8 mouse cellular contexts compared by ENCODE assay signal in the genomic region with DNA sequence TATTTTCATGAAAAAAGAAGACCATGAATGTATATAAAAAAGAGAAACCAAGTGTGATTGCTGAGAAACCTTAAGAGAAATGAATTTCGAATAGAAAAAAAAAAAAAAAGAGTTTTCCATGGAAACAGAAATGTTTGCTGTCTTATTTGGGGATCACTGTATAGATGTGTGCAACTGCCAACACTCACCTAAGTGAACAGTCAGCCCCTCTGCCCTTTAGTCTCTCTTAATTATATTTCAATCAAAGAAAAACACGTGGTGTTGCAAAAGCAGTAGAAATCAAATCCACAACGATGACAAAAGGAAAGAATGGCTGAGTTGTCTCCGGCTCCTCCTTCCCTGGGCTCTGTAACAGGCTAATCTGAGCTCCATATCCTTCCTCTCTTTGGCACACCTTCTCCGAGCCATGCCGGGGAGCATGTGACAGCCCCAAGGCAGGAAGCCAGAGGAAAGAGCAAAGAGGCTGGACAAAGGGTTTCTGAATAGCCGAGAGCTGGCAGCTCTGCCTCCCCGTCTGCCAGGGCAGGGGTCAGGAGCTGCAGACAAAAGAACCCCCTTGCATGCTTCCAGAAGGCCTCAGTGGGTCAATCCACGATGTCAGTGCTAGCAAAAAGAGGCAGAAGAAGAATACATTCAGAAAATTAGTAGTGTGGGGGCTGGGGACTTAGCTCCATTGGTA.
DNase-seq lines count a peak whose midpoint lies in the region; ATAC-seq and TF ChIP-seq lines count a peak whose summit lies in the region.

No protein-coding gene starts in this region.

- no peak for TF ChIP-seq POLR2A in lung, adult 2 months (IDR thresholded peaks at IDR 0.05; ENCODE audit: borderline replicate concordance, extremely low read depth, low read depth, low read length)

- H3K4me1 ChIP-seq in lung, adult 2 months (ENCODE audit: control insufficient read depth, insufficient read depth, low read length) = no peaks in the 10 kb centered on the region

- TF ChIP-seq CTCF in lung, adult 2 months (IDR thresholded peaks at IDR 0.05; ENCODE audit: insufficient read depth, low read length) = no peak

- H3K4me3 ChIP-seq in lung, adult 2 months (replicated peaks; ENCODE audit: extremely low read depth, low read depth, low read length) = no peak overlapping the region

- DNase-seq in Muller cell, postnatal 12 days (ENCODE audit: inconsistent ontology term) = peak; percentile 97
- peak; percentile 37 for DNase-seq in cerebellum, adult 9-10 months
- DNase-seq in frontal cortex, postnatal 10 days (ENCODE audit: low spot score in 2 of 2) = peak; percentile 27 to 40
- DNase-seq in layer of hippocampus, adult 9-11 months = peak; percentile 43
- DNase-seq in lung, adult 2 months = peak; percentile 60
- peak; percentile 58 for DNase-seq in ovary, postnatal 36 days (ENCODE audit: low spot score)

- peak; percentile 72 to 75; a peak in 3 of 4 replicates for ATAC-seq in hematopoietic stem cell, adult 5-6 weeks (replicated peaks in 1 of 2; ENCODE audit: insufficient read depth in 1 of 2, low FRiP score in 2 of 2, low TSS enrichment in 1 of 2, low read depth in 1 of 2, poor library complexity in 2 of 2, severe bottlenecking in 2 of 2)
- no peak for ATAC-seq in CD4-positive, CD25-positive, alpha-beta regulatory T cell, adult 4 months

- 9% methylated on average over 9 of the region's 9 CpGs for WGBS in lung, adult 2 months

Comparison
In these comparisons a context has a peak if more than half of its experiments do, and no peak if none do; other contexts are left out.
1. DNase-seq: peak in every context shown above with its lines; median percentile 97 in Muller cell, postnatal 12 days; 60 in lung, adult 2 months; 58 in ovary, postnatal 36 days; 43 in layer of hippocampus, adult 9-11 months; 37 in cerebellum, adult 9-10 months; 34 in frontal cortex, postnatal 10 days.